Mouse (Mus musculus): ENCODE measurements at regions not wholly inside any gene's neighbourhood (a gene's known extent, or its start where the extent isn't known, plus 50 kb on each side); places are given as distances from the start of the nearest gene placed in this dataset.

GRCm38 (mm10) chr1:184606541-184606940 lies 125.9 kb downstream of the Hlx start:
- no peak for DNase-seq (ENCODE audit: low read depth, low spot score)

- DNase-seq (ENCODE audit: low read depth, low spot score): no peak
These were observed 126.8 kb downstream of the Hlx start for GRCm38 (mm10) chr1:184605666-184606065.

- no peak for DNase-seq (ENCODE audit: low read depth, low spot score)
These were observed 129.3 kb downstream of the Hlx start for GRCm38 (mm10) chr1:184603136-184603535.

- DNase-seq (ENCODE audit: low read depth, low spot score): no peak
These were observed 137.0 kb downstream of the Hlx start for GRCm38 (mm10) chr1:184595449-184595848.

- DNase-seq (ENCODE audit: low read depth, low spot score): no peak
These were observed 141.8 kb downstream of the Hlx start for GRCm38 (mm10) chr1:184590634-184591033.

GRCm38 (mm10) chr1:184589277-184589676 lies 143.1 kb downstream of the Hlx start:
- no peak for DNase-seq (ENCODE audit: low read depth, low spot score)

GRCm38 (mm10) chr1:184584505-184584874 lies 147.9 kb downstream of the Hlx start:
- no peak for DNase-seq (ENCODE audit: low read depth, low spot score)

- DNase-seq (ENCODE audit: low read depth, low spot score): no peak
These were observed 148.5 kb downstream of the Hlx start for GRCm38 (mm10) chr1:184583751-184584504.

- DNase-seq (ENCODE audit: low read depth, low spot score): no peak
These were observed 152.9 kb downstream of the Hlx start for GRCm38 (mm10) chr1:184579475-184579874.

GRCm38 (mm10) chr1:184576527-184576926 lies 155.9 kb downstream of the Hlx start:
- DNase-seq (ENCODE audit: low read depth, low spot score): no peak

GRCm38 (mm10) chr1:184573325-184573724 lies 159.1 kb downstream of the Hlx start:
- DNase-seq (ENCODE audit: low read depth, low spot score): no peak

- DNase-seq (ENCODE audit: low read depth, low spot score): no peak
These were observed 161.7 kb downstream of the Hlx start for GRCm38 (mm10) chr1:184570681-184571080.

- no peak for DNase-seq (ENCODE audit: low read depth, low spot score)
These were observed 169.5 kb downstream of the Hlx start for GRCm38 (mm10) chr1:184562926-184563325.

- no peak for DNase-seq (ENCODE audit: low read depth, low spot score)
These were observed 170.2 kb downstream of the Hlx start for GRCm38 (mm10) chr1:184562239-184562638.

GRCm38 (mm10) chr1:184559543-184559942 lies 172.9 kb downstream of the Hlx start:
- no peak for DNase-seq (ENCODE audit: low read depth, low spot score)

GRCm38 (mm10) chr1:184553791-184554190 lies 178.6 kb downstream of the Hlx start:
- no peak for DNase-seq (ENCODE audit: low read depth, low spot score)

- DNase-seq (ENCODE audit: low read depth, low spot score): no peak
These were observed 181.9 kb downstream of the Hlx start for GRCm38 (mm10) chr1:184550491-184550890.

GRCm38 (mm10) chr1:184547650-184548235 lies 184.7 kb downstream of the Hlx start:
- DNase-seq (ENCODE audit: low read depth, low spot score): peak; percentile 29

GRCm38 (mm10) chr1:184546140-184546661 lies 186.2 kb downstream of the Hlx start:
- DNase-seq (ENCODE audit: low read depth, low spot score): no peak

GRCm38 (mm10) chr1:184545111-184545510 lies 187.3 kb downstream of the Hlx start:
- no peak for DNase-seq (ENCODE audit: low read depth, low spot score)

GRCm38 (mm10) chr1:184542321-184543115 lies 189.9 kb downstream of the Hlx start:
- DNase-seq (ENCODE audit: low read depth, low spot score): no peak

- DNase-seq (ENCODE audit: low read depth, low spot score): no peak
These were observed 192.6 kb downstream of the Hlx start for GRCm38 (mm10) chr1:184539818-184540217.
